Mouse (Mus musculus): ENCODE measurements around the gene Mertk.
"Not testable (repeated sequence)": the region's sequence is repeated elsewhere in the genome, so short reads cannot be mapped to it uniquely, and the experiment has no call there.

The Mertk gene

DNA sequence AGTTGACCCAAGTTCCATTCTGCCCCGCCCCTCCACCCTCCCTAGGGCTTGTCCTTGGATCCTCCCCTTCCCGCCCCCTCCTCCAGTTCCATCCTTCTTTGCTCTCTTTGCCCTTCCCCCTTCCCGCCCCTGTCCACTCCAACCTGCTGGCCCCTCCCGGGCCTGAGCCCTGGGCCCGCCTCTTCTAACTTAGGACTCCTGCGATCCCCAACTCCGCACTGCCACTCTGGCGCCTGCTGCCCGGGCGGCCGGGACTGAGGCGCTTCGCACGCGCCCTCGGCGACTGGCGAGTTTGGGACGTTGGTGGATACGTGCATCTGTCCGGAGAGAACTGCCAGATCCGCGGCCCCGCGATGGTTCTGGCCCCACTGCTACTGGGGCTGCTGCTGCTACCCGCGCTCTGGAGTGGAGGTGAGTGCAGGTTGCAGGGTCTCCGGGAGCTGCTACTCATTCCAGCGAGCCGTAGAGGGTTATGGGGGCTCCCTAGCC is at the start of gene Mertk:
TSS of gene Mertk (plus strand) at position 264 of the 489 bp plus-strand sequence.
- no peak for DNase-seq (ENCODE audit: low read depth, low spot score)

DNA sequence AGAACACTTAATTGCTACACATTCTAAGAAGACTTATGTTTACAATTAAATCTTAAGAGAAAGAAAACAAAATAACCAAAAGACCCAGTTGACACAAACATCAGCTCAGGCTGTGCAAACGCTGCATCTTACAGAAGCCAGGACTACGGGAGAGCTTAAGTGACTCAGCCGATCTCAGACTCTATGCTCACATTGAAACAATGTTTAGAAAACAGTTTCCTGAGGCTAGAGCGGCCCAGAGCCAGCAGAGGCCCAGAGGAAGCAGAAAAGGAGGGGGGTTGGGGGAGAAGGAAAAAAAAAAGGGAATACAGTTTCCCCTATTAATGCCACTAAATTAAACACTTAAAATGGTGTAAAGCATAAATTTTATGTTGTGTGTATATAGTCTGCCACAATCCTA is 18.1 kb upstream of the Mertk start:
- no peak for DNase-seq (ENCODE audit: low read depth, low spot score)

DNA sequence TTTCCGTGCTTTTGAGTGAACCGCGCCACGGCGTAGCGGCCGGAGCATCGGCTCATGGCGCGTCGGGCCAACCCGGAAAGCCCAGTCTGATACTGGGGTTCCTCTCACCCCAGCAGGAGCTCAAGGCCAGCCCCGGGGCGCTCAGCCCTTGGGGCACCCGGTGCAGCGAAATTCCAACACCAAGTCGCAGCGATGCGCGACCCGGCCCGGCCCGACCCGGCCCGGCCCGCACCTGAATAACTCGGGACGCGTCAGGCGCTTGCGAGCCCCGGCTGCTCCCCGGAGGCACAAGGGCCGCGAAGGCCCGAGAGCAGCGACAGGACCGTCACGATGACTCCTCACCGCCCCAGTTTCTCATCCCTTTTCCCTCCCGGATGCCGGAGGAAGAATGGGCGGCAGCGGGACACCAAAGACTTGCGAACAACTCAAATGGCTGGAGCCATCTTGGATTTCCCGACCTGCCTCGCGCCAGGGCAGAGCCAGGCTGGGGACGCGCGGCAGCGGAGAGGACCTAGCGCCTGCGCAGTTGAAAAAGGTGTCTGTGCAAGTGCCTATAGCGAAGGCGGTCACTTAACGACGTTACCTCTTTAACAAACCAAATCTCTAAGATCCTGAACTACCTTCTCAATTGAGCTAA is 11.7 kb upstream of the Mertk start, which contains the start of gene Anapc1:
TSS of gene Anapc1 (minus strand) at position 471 of the 637 bp plus-strand sequence.
- peak; percentile 93 for DNase-seq (ENCODE audit: low read depth, low spot score)

DNA sequence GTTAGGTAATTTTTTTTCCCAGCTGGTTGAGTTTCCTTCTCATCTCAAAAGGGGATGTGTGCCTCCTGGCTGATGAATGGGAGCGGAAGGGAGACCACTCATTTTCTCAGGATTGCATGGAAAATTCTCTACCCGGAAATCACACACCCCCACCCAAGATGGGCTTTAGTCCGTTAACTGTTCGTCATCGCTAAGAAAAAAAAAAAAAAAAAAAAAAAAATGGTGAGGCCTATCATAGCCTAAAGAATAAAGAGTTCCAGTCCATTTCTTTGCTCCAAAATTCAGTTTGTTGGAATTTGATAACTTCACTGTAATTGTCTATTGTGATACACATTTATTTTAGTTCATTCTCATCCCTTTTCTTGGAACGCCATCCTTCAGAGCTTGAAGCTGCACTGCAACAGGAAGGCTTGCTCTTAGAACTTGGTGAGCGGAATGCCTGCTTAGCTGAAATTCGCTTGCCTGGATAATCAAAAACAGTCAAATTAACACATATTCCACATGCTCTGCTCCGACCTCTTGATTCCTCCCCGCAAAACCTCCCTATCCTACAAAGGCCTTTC is 11.1 kb upstream of the Mertk start:
- peak; percentile 38 for DNase-seq (ENCODE audit: low read depth, low spot score)

DNA sequence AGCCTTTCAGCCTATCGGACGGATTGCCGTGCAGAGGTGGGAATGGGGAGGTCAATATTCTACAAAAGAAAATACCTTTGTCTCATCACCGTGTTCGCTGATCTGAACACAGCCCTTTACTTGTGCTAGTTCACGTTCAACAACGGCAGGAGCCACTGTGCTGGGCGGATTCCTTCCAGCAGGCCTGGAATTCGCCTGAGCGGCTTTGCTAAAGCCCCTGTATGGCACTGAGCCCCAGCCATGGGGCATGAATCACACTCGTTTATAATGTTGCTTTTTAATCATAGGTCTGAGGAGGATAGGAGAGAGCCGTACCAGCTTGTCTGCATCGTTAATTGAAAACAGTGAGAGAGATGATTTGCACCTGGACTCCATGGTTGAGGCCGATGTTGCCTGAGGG is 6.4 kb upstream of the Mertk start:
- DNase-seq (ENCODE audit: low read depth, low spot score), result no peak

- no peak for DNase-seq (ENCODE audit: low read depth, low spot score)
Observed at GRCm38 (mm10) chr2:128692771-128693170, 6.0 kb upstream of the Mertk start.

DNA sequence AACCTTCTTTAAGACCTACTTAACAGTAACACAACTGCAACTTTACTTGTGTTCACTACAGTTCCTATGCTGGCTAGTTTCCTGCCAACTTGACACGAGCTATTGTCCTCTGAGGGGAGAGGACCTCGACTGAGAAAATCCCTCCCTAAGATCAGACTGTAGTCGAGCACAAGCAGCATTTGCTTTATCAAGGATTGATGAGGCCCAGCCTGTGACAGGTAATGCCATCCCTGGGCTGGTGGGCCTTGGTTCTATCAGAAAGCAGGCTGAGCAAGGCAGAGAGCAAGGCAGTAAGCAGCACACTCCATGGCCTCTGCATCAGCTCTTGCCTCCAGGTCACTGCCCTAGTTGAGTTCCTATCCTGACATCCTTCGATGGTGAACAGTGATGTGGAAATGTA is 5.5 kb upstream of the Mertk start:
- DNase-seq (ENCODE audit: low read depth, low spot score), result no peak

DNA sequence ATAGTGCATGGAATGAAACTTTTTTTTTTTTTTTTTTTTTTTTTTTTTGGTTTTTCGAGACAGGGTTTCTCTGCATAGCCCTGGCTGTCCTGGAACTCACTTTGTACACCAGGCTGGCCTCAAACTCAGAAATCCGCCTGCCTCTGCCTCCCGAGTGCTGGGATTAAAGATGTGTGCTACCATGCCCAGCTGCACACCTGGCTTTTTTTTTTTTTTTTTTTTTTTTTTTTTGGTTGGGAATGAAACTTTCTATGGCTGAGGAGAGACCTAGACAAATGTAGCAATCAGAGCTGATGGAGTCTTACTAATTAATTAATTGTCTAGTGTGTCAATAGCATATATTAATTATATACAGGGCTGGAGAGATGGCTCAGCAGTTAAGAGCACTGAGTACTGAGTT is 4.9 kb upstream of the Mertk start:
- not testable (repeated sequence) for DNase-seq (ENCODE audit: low read depth, low spot score)

GRCm38 (mm10) chr2:128694548-128694947 is 4.2 kb upstream of the Mertk start:
- DNase-seq (ENCODE audit: low read depth, low spot score), result peak; percentile 16

DNA sequence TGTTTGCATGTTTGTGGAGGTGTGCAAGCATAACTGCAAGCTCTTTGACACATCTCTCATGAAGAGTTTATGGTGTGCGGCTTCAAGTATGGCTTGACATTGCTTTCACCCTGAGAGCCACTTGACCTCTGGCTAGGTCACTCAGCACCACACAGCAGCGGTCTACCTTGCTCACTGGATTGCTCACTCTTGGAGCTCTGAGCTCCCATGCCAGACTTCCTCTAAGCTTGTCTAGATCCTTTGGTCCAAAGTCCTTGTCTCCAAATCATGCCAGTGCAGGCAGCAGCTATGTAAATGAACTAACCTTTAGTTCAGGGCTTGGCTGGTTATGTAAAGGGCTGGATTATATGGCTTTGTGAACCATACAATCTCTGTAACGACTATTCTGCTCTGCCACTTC is 2.3 kb upstream of the Mertk start:
- DNase-seq (ENCODE audit: low read depth, low spot score), result no peak

DNA sequence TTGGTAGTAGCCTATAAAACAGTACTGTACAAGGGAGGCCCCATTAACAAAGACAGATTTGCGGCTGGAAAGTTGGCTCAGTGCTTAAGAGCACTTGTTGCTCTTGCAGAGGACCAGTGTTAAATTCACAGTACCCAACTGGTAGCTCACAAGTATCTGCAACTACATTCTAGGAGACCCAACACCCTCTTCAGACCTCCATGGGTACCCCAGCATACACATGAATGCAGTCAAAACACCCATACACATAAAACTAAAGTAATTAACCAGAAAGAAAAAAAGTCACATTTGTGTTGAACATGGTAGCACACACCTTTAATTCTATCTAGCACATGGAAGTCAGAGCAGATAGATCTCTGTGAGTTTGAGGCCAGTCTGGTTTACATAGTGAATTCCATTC is 1.7 kb upstream of the Mertk start:
- DNase-seq (ENCODE audit: low read depth, low spot score), result no peak

- no peak for DNase-seq (ENCODE audit: low read depth, low spot score)
Observed at GRCm38 (mm10) chr2:128697566-128697965, 1.2 kb upstream of the Mertk start.

DNA sequence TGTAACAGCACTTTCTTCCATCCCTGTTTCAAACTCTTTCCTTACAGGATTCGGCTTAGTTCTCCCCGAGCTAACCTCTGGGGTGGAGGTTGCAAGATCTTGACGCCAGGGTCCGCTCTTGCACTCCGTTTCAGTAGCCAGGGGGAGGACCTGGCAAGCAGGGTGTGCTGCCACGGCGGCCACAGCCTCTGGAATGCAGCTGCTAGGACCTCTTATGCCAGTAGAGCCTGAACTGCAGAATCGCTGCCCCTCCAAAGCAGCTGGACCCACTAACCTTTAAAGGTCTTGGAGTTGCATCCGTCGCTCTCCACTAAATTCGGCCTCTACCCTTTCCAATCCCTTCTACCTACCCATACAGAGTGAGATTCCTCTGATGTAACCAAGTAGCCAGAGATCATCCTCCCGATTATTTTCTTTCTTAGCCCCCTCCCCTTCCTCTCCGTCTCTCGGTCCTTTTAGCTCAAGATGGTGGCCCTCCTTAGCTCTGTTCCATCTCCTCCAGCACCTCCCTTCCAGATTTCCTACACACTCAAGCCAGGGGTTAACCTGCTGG is 540 bp upstream of the Mertk start:
- DNase-seq (ENCODE audit: low read depth, low spot score), result peak; percentile 57

GRCm38 (mm10) chr2:128699201-128699885 is 587 bp downstream of the Mertk start:
- DNase-seq (ENCODE audit: low read depth, low spot score), result no peak

- DNase-seq (ENCODE audit: low read depth, low spot score), result no peak
Observed at GRCm38 (mm10) chr2:128704474-128704873, 5.7 kb downstream of the Mertk start.

- DNase-seq (ENCODE audit: low read depth, low spot score), result no peak
Observed at GRCm38 (mm10) chr2:128709264-128709663, 10.5 kb downstream of the Mertk start.

- DNase-seq (ENCODE audit: low read depth, low spot score), result no peak
Observed at GRCm38 (mm10) chr2:128710609-128711008, 11.9 kb downstream of the Mertk start.

DNA sequence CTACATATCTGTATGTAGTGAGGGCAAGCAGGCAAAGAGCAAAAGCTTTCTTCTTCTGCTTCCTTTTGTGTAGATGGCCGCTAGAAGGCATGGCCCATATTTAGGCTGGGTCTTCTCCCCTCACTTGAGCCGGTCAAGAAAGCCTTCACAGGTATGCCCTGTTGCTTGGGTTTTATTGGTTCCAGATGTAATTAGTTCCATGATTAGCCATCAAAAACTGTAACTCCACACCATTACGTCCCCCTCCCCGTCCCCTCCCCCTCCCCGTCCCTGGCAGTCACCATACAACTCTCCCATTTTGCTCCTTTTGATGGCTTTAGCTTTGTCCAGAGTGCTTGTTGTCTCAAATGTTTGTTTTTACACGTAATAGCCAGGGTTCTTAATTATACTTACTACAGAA is 14.2 kb downstream of the Mertk start:
- no peak for DNase-seq (ENCODE audit: low read depth, low spot score)

- DNase-seq (ENCODE audit: low read depth, low spot score), result no peak
Observed at GRCm38 (mm10) chr2:128713548-128714003, 14.8 kb downstream of the Mertk start.

- no peak for DNase-seq (ENCODE audit: low read depth, low spot score)
Observed at GRCm38 (mm10) chr2:128714724-128715241, 16.0 kb downstream of the Mertk start.

DNA sequence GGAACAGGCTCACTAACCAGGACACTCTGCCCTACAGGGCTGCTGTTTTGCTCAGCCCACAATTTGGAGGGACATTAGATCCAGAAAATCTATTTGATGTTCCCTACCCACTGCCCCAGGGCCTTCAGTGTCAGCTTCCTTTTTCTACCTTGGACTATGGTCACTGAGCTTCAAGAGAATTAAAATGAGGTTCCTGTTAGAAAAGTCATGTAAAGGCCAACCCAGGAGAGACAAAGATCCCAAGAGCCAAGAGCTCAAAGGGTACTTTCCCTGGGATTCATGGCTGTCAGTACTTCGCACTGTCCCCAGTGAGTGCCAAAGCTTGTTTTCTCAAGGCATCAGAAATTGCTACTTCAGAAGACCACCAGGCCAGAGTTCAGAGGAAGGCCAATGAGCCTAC is 17.2 kb downstream of the Mertk start:
- no peak for DNase-seq (ENCODE audit: low read depth, low spot score)

DNA sequence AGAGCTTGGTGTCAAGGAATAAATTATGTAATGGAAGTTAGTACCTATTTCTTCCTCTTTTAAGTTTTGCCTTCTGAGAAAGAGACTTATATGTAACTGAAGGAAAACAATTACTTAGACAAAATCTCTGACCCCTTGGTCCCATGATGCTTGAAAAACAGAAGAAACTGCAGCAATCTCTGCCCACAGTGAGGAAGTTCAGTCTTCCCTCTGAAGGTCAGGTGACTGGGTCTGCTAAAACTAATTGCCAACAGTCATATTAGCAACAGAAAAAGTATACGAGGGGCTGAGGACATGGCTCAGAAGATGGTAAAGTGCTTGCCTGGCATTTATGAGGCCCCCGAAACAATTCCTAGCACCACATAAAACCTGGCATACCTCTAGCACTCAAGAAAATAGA is 20.6 kb downstream of the Mertk start:
- no peak for DNase-seq (ENCODE audit: low read depth, low spot score)

All from A20 (cell line).